Mouse (Mus musculus) layer of hippocampus, adult 8-10 months (tissue): Measurements from ENCODE around the gene Gm17728. TPM values are rescaled to one million over a fixed set of nuclear protein-coding genes. Genes with fewer than 3 reads are reported as not detected.
"Not testable (repeated sequence)": the region's sequence is repeated elsewhere in the genome, so short reads cannot be mapped to it uniquely, and the experiment has no call there.

Experiments
- DNase-seq, 2 experiments: peaks; one replicate each; pipeline ENCODE4 v3.0.0; 2022; ENCODE audit warnings: low spot score in 2 of 2
- total RNA-seq, 4 experiments: library from RNA; stranded (reverse); gene quantifications; 2 replicates each; pipeline ENCODE4 v1.2.4; 2022

The Gm17728 gene
- total RNA-seq, result not detected

- DNase-seq, result not testable (repeated sequence)
Measured at GRCm38 (mm10) chr17:9421760-9422159, at the start of gene Gm17728. Gene Gm17728 (plus strand): TSS chr17:9422060.

GRCm38 (mm10) chr17:9397493-9397892, 24.4 kb upstream of the Gm17728 start:
- DNase-seq, result no peak

- no peak for DNase-seq
Measured at GRCm38 (mm10) chr17:9398551-9398950, 23.3 kb upstream of the Gm17728 start.

GRCm38 (mm10) chr17:9403991-9404390, 17.9 kb upstream of the Gm17728 start:
- DNase-seq, result no peak

- peak; percentile 6 to 9 for DNase-seq
Measured at GRCm38 (mm10) chr17:9407640-9408039, 14.2 kb upstream of the Gm17728 start.

GRCm38 (mm10) chr17:9419016-9419415, 2.8 kb upstream of the Gm17728 start:
- no peak for DNase-seq

GRCm38 (mm10) chr17:9428374-9428994, 6.6 kb downstream of the Gm17728 start:
- DNase-seq, result peak; percentile 37 to 44

- DNase-seq, result no peak
Measured at GRCm38 (mm10) chr17:9439997-9440655, 18.3 kb downstream of the Gm17728 start.

- DNase-seq, result no peak
Measured at GRCm38 (mm10) chr17:9456406-9456805, 34.5 kb downstream of the Gm17728 start.

GRCm38 (mm10) chr17:9460904-9461303, 39.0 kb downstream of the Gm17728 start:
- DNase-seq, result no peak

Other genes with a start within 250 kb of the Gm17728 start
- gene Pabpc6, start 247.7 kb downstream of the Gm17728 start, total RNA-seq, result not detected